Mouse (Mus musculus) kidney, embryonic 14.5 days (tissue): ENCODE data around the gene Dlg2. TPM values are rescaled to one million over a fixed set of nuclear protein-coding genes. Genes with fewer than 3 reads are reported as not detected.

ENCODE experiments used
- ATAC-seq: fragments of 200-750 bp; cut with Nextera tagmentation; 2 replicates; pipeline ENCODE4 v1.8.0; 2017; ENCODE audit warnings: moderate number of reproducible peaks, mild to moderate bottlenecking, moderate TSS enrichment, moderate library complexity; ENCODE audit not compliant: low FRiP score, low TSS enrichment
- H3K27ac ChIP-seq: fragments of 300-500 bp; sonication (generic); 2 replicates; pipeline ENCODE4 v1.5.1; 2014; ENCODE audit warnings: low read depth, mild to moderate bottlenecking, low read length, moderate library complexity, mixed read lengths
- H3K27me3 ChIP-seq: fragments of 300-500 bp; sonication (generic); 2 replicates; pipeline ENCODE4 v1.6.1; 2014; ENCODE audit warnings: mild to moderate bottlenecking, low read length; ENCODE audit not compliant: control insufficient read depth, insufficient read depth
- H3K36me3 ChIP-seq: fragments of 300-500 bp; sonication (generic); 2 replicates; pipeline ENCODE4 v1.6.1; 2014; ENCODE audit warnings: low read length, mixed read lengths; ENCODE audit not compliant: control insufficient read depth, insufficient read depth
- H3K4me1 ChIP-seq: fragments of 300-500 bp; sonication (generic); 2 replicates; pipeline ENCODE4 v1.6.1; 2014; ENCODE audit warnings: low read length, mixed read lengths; ENCODE audit not compliant: control insufficient read depth, insufficient read depth
- H3K4me2 ChIP-seq: fragments of 300-500 bp; sonication (generic); replicated peaks from 2 replicates; pipeline ENCODE4 v1.6.1; 2014; ENCODE audit warnings: low read depth, mild to moderate bottlenecking, low read length
- H3K4me3 ChIP-seq: fragments of 300-500 bp; sonication (generic); 2 replicates; pipeline ENCODE4 v1.5.1; 2014; ENCODE audit warnings: mild to moderate bottlenecking, low read length
- H3K9ac ChIP-seq: fragments of 300-500 bp; sonication (generic); 2 replicates; pipeline ENCODE4 v1.6.1; 2014; ENCODE audit warnings: low read depth, mild to moderate bottlenecking, low read length, moderate library complexity
- H3K9me3 ChIP-seq: fragments of 300-500 bp; sonication (generic); 2 replicates; pipeline ENCODE4 v1.6.1; 2016; ENCODE audit warnings: low read length; ENCODE audit not compliant: control insufficient read depth
- WGBS: fragments of 180-500 bp; shearing (Covaris S2); extraction: QIAGEN DNeasy Blood & Tissue Kit; methylation state at CpG from one replicate; pipeline ENCODE4 v1.1.7; 2014; 5-methylcytosine and 5-hydroxymethylcytosine counted together
- polyA plus RNA-seq: library from polyadenylated mRNA; unstranded; fragments of >200 nt; fragmentation: Nextera tagmentation; extraction: Ambion mirVana; gene quantifications from 2 replicates; pipeline ENCODE4 v1.2.1, GENCODE M21; 2014

The Dlg2 gene
- polyA plus RNA-seq, 1 experiment from 2014 or later = 0.97 TPM

- 64% methylated on average over 4 of the region's 4 CpGs for WGBS
- no peak for ATAC-seq
- Histone ChIP-seq H3K9ac (no peak overlapping the region), H3K36me3 (no peaks in the 10 kb centered on the region), H3K27ac (no peak overlapping the region), H3K4me3 (no peak overlapping the region), H3K27me3 (no peaks in the 10 kb centered on the region), H3K9me3 (no peaks in the 10 kb centered on the region), H3K4me1 (no peaks in the 10 kb centered on the region), H3K4me2 (no peak overlapping the region)
These were observed 1590.4 kb downstream of the Dlg2 start for GRCm38 (mm10) chr7:92066851-92067250.

- Histone ChIP-seq H3K36me3 (no peaks in the 10 kb centered on the region), H3K4me1 (no peaks in the 10 kb centered on the region), H3K9ac (no peak overlapping the region), H3K4me3 (no peak overlapping the region), H3K27ac (no peak overlapping the region), H3K27me3 (no peaks in the 10 kb centered on the region), H3K4me2 (no peak overlapping the region), H3K9me3 (no peaks in the 10 kb centered on the region)
- WGBS = 63% methylated on average over 3 of the region's 3 CpGs
- ATAC-seq = no peak
These were observed 1611.0 kb downstream of the Dlg2 start for GRCm38 (mm10) chr7:92087429-92087828.

- H3K27ac ChIP-seq = no peak overlapping the region
- H3K4me2 ChIP-seq = no peak overlapping the region
- H3K27me3 ChIP-seq = no peaks in the 10 kb centered on the region
- H3K36me3 ChIP-seq = no peaks in the 10 kb centered on the region
- H3K4me3 ChIP-seq = no peak overlapping the region
- peak; percentile 79; the same call in 1 of the 2 replicates for ATAC-seq
- no peaks in the 10 kb centered on the region for H3K9me3 ChIP-seq
- no peaks in the 10 kb centered on the region for H3K4me1 ChIP-seq
- WGBS = 2% methylated on average over 3 of the region's 3 CpGs
- H3K9ac ChIP-seq = no peak overlapping the region
These were observed 1617.4 kb downstream of the Dlg2 start for GRCm38 (mm10) chr7:92093860-92094259.

GRCm38 (mm10) chr7:92095198-92095597 is 1618.7 kb downstream of the Dlg2 start:
- no peaks in the 10 kb centered on the region for H3K9me3 ChIP-seq

GRCm38 (mm10) chr7:92100847-92101246 is 1624.4 kb downstream of the Dlg2 start:
- Histone ChIP-seq H3K9me3 (no peaks in the 10 kb centered on the region), H3K9ac (no peak overlapping the region), H3K27me3 (no peaks in the 10 kb centered on the region), H3K36me3 (no peaks in the 10 kb centered on the region), H3K27ac (no peak overlapping the region), H3K4me1 (no peaks in the 10 kb centered on the region), H3K4me3 (no peak overlapping the region), H3K4me2 (no peak overlapping the region)
- WGBS = 91% methylated on average over 2 of the region's 2 CpGs
- ATAC-seq = no peak

More at GRCm38 (mm10) chr7:92095198-92095597, 1618.7 kb downstream of the Dlg2 start:
- Histone ChIP-seq H3K27ac (no peak overlapping the region), H3K4me2 (no peak overlapping the region), H3K36me3 (no peaks in the 10 kb centered on the region), H3K4me3 (no peak overlapping the region), H3K9ac (no peak overlapping the region), H3K27me3 (no peaks in the 10 kb centered on the region), H3K4me1 (no peaks in the 10 kb centered on the region)
- ATAC-seq = no peak
- 75% methylated on average over 3 of the region's 3 CpGs for WGBS

GRCm38 (mm10) chr7:92102892-92103543 is 1626.5 kb downstream of the Dlg2 start:
- no peak overlapping the region for H3K4me2 ChIP-seq
- no peaks in the 10 kb centered on the region for H3K36me3 ChIP-seq
- no peak overlapping the region for H3K4me3 ChIP-seq
- H3K9me3 ChIP-seq = no peaks in the 10 kb centered on the region
- peak; percentile 79; the same call in 1 of the 2 replicates for ATAC-seq
- H3K27ac ChIP-seq = no peak overlapping the region
- no peaks in the 10 kb centered on the region for H3K4me1 ChIP-seq
- 22% methylated on average over 4 of the region's 4 CpGs for WGBS
- H3K9ac ChIP-seq = no peak overlapping the region
- no peaks in the 10 kb centered on the region for H3K27me3 ChIP-seq

GRCm38 (mm10) chr7:92105477-92105876 is 1629.0 kb downstream of the Dlg2 start:
- WGBS = 42% methylated on average over 2 of the region's 2 CpGs
- no peaks in the 10 kb centered on the region for H3K4me1 ChIP-seq
- ATAC-seq = peak; percentile 28; the same call in 1 of the 2 replicates
- H3K27ac ChIP-seq = no peak overlapping the region
- no peak overlapping the region for H3K9ac ChIP-seq
- no peaks in the 10 kb centered on the region for H3K27me3 ChIP-seq
- H3K36me3 ChIP-seq = no peaks in the 10 kb centered on the region
- H3K4me2 ChIP-seq = no peak overlapping the region
- no peaks in the 10 kb centered on the region for H3K9me3 ChIP-seq
- no peak overlapping the region for H3K4me3 ChIP-seq

- no peak overlapping the region for H3K9ac ChIP-seq
- ATAC-seq = no peak
- no peaks in the 10 kb centered on the region for H3K9me3 ChIP-seq
- no peaks in the 10 kb centered on the region for H3K36me3 ChIP-seq
- H3K4me1 ChIP-seq = no peaks in the 10 kb centered on the region
- no peak overlapping the region for H3K4me3 ChIP-seq
- WGBS = 81% methylated on average over 2 of the region's 2 CpGs
- H3K27ac ChIP-seq = no peak overlapping the region
- no peak overlapping the region for H3K4me2 ChIP-seq
- no peaks in the 10 kb centered on the region for H3K27me3 ChIP-seq
These were observed 1629.5 kb downstream of the Dlg2 start for GRCm38 (mm10) chr7:92105956-92106355.

- 79% methylated on average over 4 of the region's 4 CpGs for WGBS
- no peaks in the 10 kb centered on the region for H3K36me3 ChIP-seq
- H3K27me3 ChIP-seq = no peaks in the 10 kb centered on the region
- ATAC-seq = no peak
- H3K9me3 ChIP-seq = no peaks in the 10 kb centered on the region
- no peak overlapping the region for H3K9ac ChIP-seq
- H3K4me3 ChIP-seq = no peak overlapping the region
- no peak overlapping the region for H3K4me2 ChIP-seq
- no peaks in the 10 kb centered on the region for H3K4me1 ChIP-seq
- H3K27ac ChIP-seq = no peak overlapping the region
These were observed 1636.6 kb downstream of the Dlg2 start for GRCm38 (mm10) chr7:92113065-92113464.
